Mouse (Mus musculus): ENCODE results near the gene Rom1.

Gene Rom1

DNA sequence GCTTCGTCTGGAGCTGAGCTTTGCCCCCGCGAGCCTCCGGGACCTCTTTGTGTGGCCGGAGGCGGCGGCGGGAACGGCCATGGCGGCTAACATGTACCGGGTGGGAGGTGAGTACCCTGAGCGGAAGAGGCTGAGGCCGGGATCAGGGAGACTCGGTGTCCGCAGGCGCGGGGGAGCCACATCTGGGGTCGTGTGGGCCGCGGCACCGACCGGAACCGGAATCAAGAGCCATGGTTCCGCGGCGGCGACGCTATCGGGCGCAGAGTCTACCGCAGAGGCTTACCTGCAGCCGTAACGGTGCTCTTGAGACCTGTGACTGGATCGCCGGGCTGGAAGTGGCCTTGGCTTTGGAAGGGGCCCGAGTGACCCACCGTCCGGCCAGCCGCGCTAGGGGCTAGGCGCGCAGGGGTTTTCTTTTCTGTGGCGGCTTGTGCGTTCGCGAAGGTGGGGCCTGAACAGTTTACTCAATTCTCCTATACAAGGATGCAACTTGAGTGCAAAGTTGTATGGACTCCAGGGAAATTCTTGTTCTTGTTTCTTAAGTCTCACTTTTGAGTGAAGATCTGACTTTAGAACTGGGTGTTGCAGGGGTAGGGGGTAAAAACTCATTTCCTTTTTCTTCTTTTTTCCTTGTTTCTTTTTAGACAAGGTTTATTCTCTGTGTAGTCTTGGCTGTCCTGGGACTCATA, 13.3 kb upstream of the Rom1 start:
- DNase-seq (ENCODE audit: low spot score in 2 of 2) = no peak

GRCm38 (mm10) chr19:8941515-8942217, 12.5 kb upstream of the Rom1 start, which contains the start of gene Mta2:
Gene Mta2 (plus strand): TSS chr19:8941875.
- peak; percentile 89 to 90 for DNase-seq (ENCODE audit: low spot score in 2 of 2)

DNA sequence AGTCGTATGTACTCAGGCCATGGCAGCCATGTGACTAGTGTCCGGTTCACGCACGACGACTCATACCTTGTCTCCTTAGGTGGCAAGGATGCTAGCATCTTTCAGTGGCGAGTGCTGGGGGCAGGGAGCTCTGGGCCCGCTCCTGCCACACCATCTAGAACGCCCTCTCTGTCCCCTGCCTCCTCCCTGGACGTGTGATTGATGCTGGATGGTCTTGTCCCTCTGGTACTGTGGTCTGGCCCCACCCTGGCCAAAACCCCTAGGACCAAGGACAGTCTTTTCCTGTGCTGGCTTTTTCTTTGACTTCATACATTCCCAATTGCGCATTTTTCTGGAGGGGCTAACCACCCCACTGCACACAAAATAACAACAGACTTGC, 12.0 kb upstream of the Rom1 start:
- DNase-seq (ENCODE audit: low spot score in 2 of 2) = no peak

DNA sequence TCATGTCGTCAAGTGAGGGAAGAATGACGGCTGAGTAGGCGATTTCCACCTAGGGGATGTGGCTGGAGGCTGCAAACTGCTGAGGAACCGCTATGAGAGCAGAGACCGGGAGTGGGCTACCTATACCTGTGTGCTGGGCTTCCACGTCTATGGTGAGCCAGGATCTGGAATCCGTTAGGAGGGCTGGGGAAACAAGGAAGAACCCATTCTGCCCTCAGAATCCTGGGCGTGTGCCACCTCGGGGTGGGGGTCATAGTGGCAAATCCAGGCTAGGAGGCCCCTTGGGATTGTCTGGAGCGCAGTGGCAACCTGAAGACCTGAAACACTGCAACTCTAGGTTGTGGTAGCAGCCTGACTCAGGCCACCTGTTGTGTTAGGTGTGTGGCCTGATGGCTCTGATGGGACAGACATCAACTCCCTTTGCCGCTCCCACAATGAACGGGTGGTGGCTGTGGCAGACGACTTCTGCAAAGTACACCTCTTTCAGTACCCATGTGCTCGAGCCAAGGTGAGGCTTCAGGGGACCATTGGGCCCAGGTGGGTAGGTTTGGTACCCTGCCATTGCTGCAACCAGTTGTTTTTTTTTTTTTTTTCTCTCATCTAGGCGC, 11.5 kb upstream of the Rom1 start:
- no peak for DNase-seq (ENCODE audit: low spot score in 2 of 2)

DNA sequence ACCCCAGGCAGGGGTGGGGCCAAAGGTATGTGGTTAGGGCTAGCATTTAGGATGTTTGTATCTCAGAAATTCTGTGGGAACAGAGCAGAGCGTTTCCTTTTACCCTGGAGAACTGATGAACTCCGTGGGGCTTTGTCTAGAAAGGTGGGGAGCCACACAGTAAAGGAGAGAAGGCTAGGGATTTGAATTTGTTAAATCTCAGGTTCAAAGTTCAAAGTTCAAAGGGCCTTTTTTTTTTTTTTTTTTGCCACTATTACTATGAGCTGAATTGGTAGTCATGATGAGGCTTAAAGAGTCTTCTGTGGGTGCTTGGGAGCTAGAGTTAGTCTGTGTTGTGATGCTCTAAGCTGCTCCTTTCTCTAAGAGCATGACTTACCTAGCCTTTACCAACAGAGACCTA, 7.6 kb upstream of the Rom1 start:
- DNase-seq (ENCODE audit: low spot score in 2 of 2) = no peak

GRCm38 (mm10) chr19:8930771-8931170, 1.6 kb upstream of the Rom1 start:
- no peak for DNase-seq (ENCODE audit: low spot score in 2 of 2)

- DNase-seq (ENCODE audit: low spot score in 2 of 2) = no peak
Measured at GRCm38 (mm10) chr19:8930117-8930516, 961 bp upstream of the Rom1 start.

GRCm38 (mm10) chr19:8928689-8929223, 400 bp downstream of the Rom1 start:
- DNase-seq (ENCODE audit: low spot score in 2 of 2) = no peak

GRCm38 (mm10) chr19:8927891-8928525, 1.1 kb downstream of the Rom1 start:
- DNase-seq (ENCODE audit: low spot score in 2 of 2) = no peak

- no peak for DNase-seq (ENCODE audit: low spot score in 2 of 2)
Measured at GRCm38 (mm10) chr19:8926766-8927165, 2.4 kb downstream of the Rom1 start.

GRCm38 (mm10) chr19:8921741-8922140, 7.4 kb downstream of the Rom1 start:
- DNase-seq (ENCODE audit: low spot score in 2 of 2) = no peak

GRCm38 (mm10) chr19:8920836-8921291, 8.3 kb downstream of the Rom1 start:
- DNase-seq (ENCODE audit: low spot score in 2 of 2) = no peak

DNA sequence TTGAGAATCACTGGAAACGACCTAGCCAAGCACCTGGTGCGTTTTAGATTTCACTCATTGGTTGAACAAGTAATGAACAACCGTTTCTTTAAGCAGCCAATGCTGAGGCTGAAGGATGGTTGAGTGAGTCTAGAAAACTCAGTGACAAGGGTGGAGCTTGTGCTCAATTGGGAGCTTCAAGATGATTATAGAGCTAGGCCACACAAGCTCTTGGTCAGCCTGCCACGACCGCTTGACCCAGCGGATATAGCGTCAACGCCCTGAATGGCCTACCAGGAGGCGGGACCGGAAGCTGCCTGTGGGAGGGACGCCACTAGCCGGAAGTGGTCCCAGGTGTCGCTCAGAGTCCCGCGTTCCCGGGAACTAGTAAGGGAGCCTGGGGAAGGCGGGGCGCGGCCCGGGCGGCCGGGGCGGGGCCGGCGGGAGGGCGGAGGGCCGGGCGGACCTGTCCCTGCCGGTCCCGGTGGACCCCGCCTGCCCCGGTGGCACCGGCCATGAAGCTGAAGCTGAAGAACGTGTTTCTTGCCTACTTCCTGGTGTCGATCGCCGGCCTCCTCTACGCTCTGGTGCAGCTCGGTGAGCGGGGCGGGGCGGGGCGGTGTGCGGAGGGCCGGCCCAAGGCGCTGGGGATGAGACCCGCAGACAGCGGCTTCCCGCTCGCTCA, 9.0 kb downstream of the Rom1 start, which contains the start of gene B3gat3:
TSS of gene B3gat3 (plus strand) at position 302 of the 664 bp plus-strand sequence.
- DNase-seq (ENCODE audit: low spot score in 2 of 2) = peak; percentile 92 to 94

DNA sequence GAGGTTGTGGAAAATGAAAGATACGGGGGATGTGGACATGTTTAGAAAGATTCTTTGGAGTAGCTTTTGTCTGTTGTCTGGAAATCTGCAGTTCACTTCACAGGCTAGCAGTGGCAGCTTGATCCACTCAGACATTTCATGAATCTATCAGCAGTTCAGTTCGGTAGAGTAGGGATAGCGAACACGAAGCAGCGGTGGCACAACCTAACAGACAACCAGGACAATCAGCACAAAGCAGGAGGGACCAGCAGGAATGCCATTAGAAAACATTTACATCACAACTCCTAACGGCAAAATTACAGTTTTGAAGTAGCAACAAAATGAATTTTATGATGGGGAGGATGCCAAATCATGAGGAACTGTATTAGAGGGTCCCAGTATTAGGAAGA, 9.5 kb downstream of the Rom1 start:
- no peak for DNase-seq (ENCODE audit: low spot score in 2 of 2)

DNA sequence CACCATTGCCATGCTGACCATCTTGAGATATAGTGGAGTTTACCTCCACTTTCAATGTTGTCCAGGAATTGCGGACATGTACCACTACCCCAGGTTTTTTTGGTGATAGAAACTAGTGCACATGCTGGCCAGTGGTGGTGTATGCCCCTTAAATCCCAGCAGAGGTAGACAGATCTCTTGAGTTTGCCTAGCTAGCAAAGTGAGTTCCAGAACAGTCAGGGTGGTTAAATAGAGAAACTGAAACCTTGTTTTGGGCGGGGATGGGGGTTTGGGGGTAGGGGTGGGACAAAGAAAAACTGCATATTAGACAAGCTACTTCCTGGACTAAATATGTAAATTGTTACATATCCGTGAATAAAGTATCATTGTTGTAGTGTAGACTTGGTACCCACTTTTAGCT, 10.2 kb downstream of the Rom1 start:
- no peak for DNase-seq (ENCODE audit: low spot score in 2 of 2)

DNA sequence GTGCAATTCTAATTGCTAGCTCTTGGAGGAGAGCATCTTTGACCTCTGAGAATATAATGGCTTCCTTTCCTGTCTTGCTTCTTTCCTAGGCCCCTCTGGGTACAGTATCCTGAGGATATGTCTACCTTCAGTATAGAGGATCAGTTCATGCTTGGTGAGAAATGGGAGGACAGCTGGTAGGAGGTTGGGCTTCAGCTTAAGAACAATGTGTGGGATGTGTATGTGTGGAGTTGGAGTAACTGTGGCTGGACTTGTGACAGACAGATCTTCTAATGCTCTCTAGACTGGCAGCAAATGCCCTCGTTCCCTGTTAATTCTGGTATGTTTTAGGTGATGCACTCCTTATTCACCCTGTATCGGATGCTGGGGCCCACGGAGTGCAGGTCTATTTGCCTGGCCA, 14.9 kb downstream of the Rom1 start:
- DNase-seq (ENCODE audit: low spot score in 2 of 2) = peak in 1 of 2 experiments; percentile 61

- no peak for DNase-seq (ENCODE audit: low spot score in 2 of 2)
Measured at GRCm38 (mm10) chr19:8911810-8912209, 17.3 kb downstream of the Rom1 start.

- no peak for DNase-seq (ENCODE audit: low spot score in 2 of 2)
Measured at GRCm38 (mm10) chr19:8908531-8908930, 20.6 kb downstream of the Rom1 start.

DNA sequence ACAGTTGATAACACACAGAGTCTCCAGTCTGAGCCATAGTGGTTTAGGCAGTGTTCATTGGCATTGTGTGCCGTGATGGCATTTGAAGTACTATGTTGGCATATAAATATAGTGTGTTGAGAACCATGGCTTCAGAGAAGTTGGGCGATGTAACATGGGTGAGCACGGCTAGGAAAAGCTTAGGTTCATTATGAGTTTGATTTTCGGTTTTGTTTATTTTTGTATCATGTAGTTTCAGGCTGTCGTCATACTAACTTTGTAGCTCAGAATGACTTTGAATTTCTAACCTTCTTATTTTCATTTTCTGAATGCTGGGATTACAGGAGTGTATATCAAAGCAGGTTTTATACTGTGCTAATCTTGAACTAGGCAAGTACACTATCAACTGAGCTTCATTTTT, 25.7 kb downstream of the Rom1 start:
- DNase-seq (ENCODE audit: low spot score in 2 of 2) = no peak

GRCm38 (mm10) chr19:8899079-8899478, 30.1 kb downstream of the Rom1 start:
- no peak for DNase-seq (ENCODE audit: low spot score in 2 of 2)

GRCm38 (mm10) chr19:8898576-8898975, 30.6 kb downstream of the Rom1 start:
- no peak for DNase-seq (ENCODE audit: low spot score in 2 of 2)

Measured in right cerebral cortex, postnatal 36 days (tissue).